Mouse (Mus musculus): ENCODE results near the gene Triap1.
"Not testable (repeated sequence)": the region's sequence is repeated elsewhere in the genome, so short reads cannot be mapped to it uniquely, and the experiment has no call there.

The Triap1 gene

GRCm38 (mm10) chr5:115330955-115331354 is 10.1 kb upstream of the Triap1 start:
- CTCF ChIA-PET: interaction anchor here (2.2 kb wide), 1 partner anchor 10 kb away, joined by 9 read pairs; the partner anchor contains the start of genes Gatc and Triap1

GRCm38 (mm10) chr5:115333626-115334025 is 7.4 kb upstream of the Triap1 start:
- CTCF ChIA-PET: no interaction called here

GRCm38 (mm10) chr5:115340007-115340406 is 1.0 kb upstream of the Triap1 start:
- CTCF ChIA-PET: interaction anchor here (0.6 to 1.3 kb wide), 2 partner anchors 11 to 183 kb away, joined by 4 to 6 read pairs; no protein-coding TSS in a partner anchor

GRCm38 (mm10) chr5:115341314-115342165 is 515 bp downstream of the Triap1 start:
- CTCF ChIA-PET: interaction anchor here (0.7 to 1.4 kb wide), 2 partner anchors 11 to 73 kb away, joined by 3 to 9 read pairs; no protein-coding TSS in a partner anchor

- CTCF ChIA-PET: interaction anchor here (0.7 kb wide), 2 partner anchors 111 to 546 kb away, joined by 4 to 6 read pairs; no protein-coding TSS in a partner anchor
Measured at GRCm38 (mm10) chr5:115347564-115347963, 6.5 kb downstream of the Triap1 start.

- CTCF ChIA-PET: interaction anchor here (0.5 to 0.7 kb wide), 4 partner anchors 38 to 1041 kb away, joined by 4 to 12 read pairs (median 4); no protein-coding TSS in a partner anchor
Measured at GRCm38 (mm10) chr5:115348546-115349224, 7.7 kb downstream of the Triap1 start, which contains the start of gene Cox6a1. Gene Cox6a1, minus strand, starts transcription at chr5:115348981.

- CTCF ChIA-PET: interaction anchor here (0.5 kb wide), 1 partner anchor 38 kb away, joined by 4 read pairs; no protein-coding TSS in a partner anchor
Measured at GRCm38 (mm10) chr5:115349225-115349555, 8.2 kb downstream of the Triap1 start.

- CTCF ChIA-PET: no interaction called here
Measured at GRCm38 (mm10) chr5:115351348-115351747, 10.3 kb downstream of the Triap1 start.

GRCm38 (mm10) chr5:115355070-115355469 is 14.0 kb downstream of the Triap1 start:
- CTCF ChIA-PET: interaction anchor here (0.6 kb wide), 2 partner anchors 33 to 89 kb away, joined by 3 read pairs; no protein-coding TSS in a partner anchor

- CTCF ChIA-PET: interaction anchor here (0.6 kb wide), 1 partner anchor 83 kb away, joined by 4 read pairs; no protein-coding TSS in a partner anchor
Measured at GRCm38 (mm10) chr5:115358872-115359271, 17.8 kb downstream of the Triap1 start.

GRCm38 (mm10) chr5:115359438-115359837 is 18.4 kb downstream of the Triap1 start:
- CTCF ChIA-PET: no interaction called here

- CTCF ChIA-PET: no interaction called here
Measured at GRCm38 (mm10) chr5:115359851-115360372, 18.9 kb downstream of the Triap1 start.

- CTCF ChIA-PET: no interaction called here
Measured at GRCm38 (mm10) chr5:115362216-115362615, 21.2 kb downstream of the Triap1 start.

- CTCF ChIA-PET: no interaction called here
Measured at GRCm38 (mm10) chr5:115362819-115363714, 22.0 kb downstream of the Triap1 start.

GRCm38 (mm10) chr5:115364782-115365181 is 23.8 kb downstream of the Triap1 start:
- CTCF ChIA-PET: interaction anchor here (0.6 kb wide), 1 partner anchor 1380 kb away, joined by 17 read pairs; no protein-coding TSS in a partner anchor

- CTCF ChIA-PET: no interaction called here
Measured at GRCm38 (mm10) chr5:115371736-115372135, 30.7 kb downstream of the Triap1 start.

GRCm38 (mm10) chr5:115373441-115374203 is 32.6 kb downstream of the Triap1 start:
- CTCF ChIA-PET: no interaction called here

GRCm38 (mm10) chr5:115374204-115374820 is 33.3 kb downstream of the Triap1 start:
- CTCF ChIA-PET: no interaction called here

GRCm38 (mm10) chr5:115375436-115375835 is 34.4 kb downstream of the Triap1 start:
- CTCF ChIA-PET: interaction anchor here (0.7 kb wide), 1 partner anchor 893 kb away, joined by 3 read pairs; no protein-coding TSS in a partner anchor

GRCm38 (mm10) chr5:115378882-115379281 is 37.9 kb downstream of the Triap1 start:
- CTCF ChIA-PET: not testable (repeated sequence)

Data from spleen, embryonic (tissue).